Mouse (Mus musculus) intestine, embryonic 14.5 days (tissue): ENCODE results near the gene Sde2. TPM values are rescaled to one million over a fixed set of nuclear protein-coding genes. Genes with fewer than 3 reads are reported as not detected.

Experiments used
- ATAC-seq: fragments of 200-750 bp; cut with Nextera tagmentation; replicated peaks from 2 replicates; pipeline ENCODE4 v1.8.0; 2017; ENCODE audit warnings: low read depth, moderate number of reproducible peaks, moderate TSS enrichment, moderate library complexity; ENCODE audit not compliant: low FRiP score, low TSS enrichment
- DNase-seq: peaks from one replicate; pipeline ENCODE4 v3.0.0-alpha.2; 2018; ENCODE audit warnings: low spot score
- H3K27ac ChIP-seq: fragments of 300-500 bp; sonication (generic); 2 replicates; pipeline ENCODE4 v1.5.1; 2014; ENCODE audit warnings: low read depth, mild to moderate bottlenecking, control low read depth
- H3K27me3 ChIP-seq: fragments of 300-500 bp; sonication (generic); replicated peaks from 2 replicates; pipeline ENCODE4 v1.6.1; 2014; ENCODE audit warnings: low read length, control low read depth; ENCODE audit not compliant: control insufficient read depth, insufficient read depth
- H3K36me3 ChIP-seq: fragments of 300-500 bp; sonication (generic); 2 replicates; pipeline ENCODE4 v1.6.1; 2014; ENCODE audit warnings: low read length, control low read depth; ENCODE audit not compliant: control insufficient read depth, insufficient read depth
- H3K4me1 ChIP-seq: fragments of 300-500 bp; sonication (generic); replicated peaks from 2 replicates; pipeline ENCODE4 v1.6.1; 2014; ENCODE audit warnings: low read length, control low read depth, mixed read lengths; ENCODE audit not compliant: control insufficient read depth, insufficient read depth
- H3K4me2 ChIP-seq: fragments of 300-500 bp; sonication (generic); 2 replicates; pipeline ENCODE4 v1.6.1; 2014; ENCODE audit warnings: low read length
- H3K4me3 ChIP-seq: fragments of 300-500 bp; sonication (generic); 2 replicates; pipeline ENCODE4 v1.5.1; 2014; ENCODE audit warnings: low read depth, low read length, control low read depth, mixed read lengths
- H3K9ac ChIP-seq: fragments of 300-500 bp; sonication (generic); 2 replicates; pipeline ENCODE4 v1.6.1; 2014; ENCODE audit warnings: mild to moderate bottlenecking, low read length
- H3K9me3 ChIP-seq: fragments of 300-500 bp; sonication (generic); 2 replicates; pipeline ENCODE4 v1.6.1; 2016; ENCODE audit warnings: low read length, control low read depth; ENCODE audit not compliant: control insufficient read depth
- WGBS: fragments of 180-500 bp; shearing (Covaris S2); extraction: QIAGEN DNeasy Blood & Tissue Kit; methylation state at CpG from one replicate; pipeline ENCODE4 v1.1.7; 2014; 5-methylcytosine and 5-hydroxymethylcytosine counted together
- polyA plus RNA-seq: library from polyadenylated mRNA; unstranded; fragments of >200 nt; fragmentation: Nextera tagmentation; extraction: Ambion mirVana; gene quantifications from 2 replicates; pipeline ENCODE4 v1.2.1, GENCODE M21; 2014

Gene Sde2
- polyA plus RNA-seq, 1 experiment from 2014 or later, result 31.4 TPM

DNA sequence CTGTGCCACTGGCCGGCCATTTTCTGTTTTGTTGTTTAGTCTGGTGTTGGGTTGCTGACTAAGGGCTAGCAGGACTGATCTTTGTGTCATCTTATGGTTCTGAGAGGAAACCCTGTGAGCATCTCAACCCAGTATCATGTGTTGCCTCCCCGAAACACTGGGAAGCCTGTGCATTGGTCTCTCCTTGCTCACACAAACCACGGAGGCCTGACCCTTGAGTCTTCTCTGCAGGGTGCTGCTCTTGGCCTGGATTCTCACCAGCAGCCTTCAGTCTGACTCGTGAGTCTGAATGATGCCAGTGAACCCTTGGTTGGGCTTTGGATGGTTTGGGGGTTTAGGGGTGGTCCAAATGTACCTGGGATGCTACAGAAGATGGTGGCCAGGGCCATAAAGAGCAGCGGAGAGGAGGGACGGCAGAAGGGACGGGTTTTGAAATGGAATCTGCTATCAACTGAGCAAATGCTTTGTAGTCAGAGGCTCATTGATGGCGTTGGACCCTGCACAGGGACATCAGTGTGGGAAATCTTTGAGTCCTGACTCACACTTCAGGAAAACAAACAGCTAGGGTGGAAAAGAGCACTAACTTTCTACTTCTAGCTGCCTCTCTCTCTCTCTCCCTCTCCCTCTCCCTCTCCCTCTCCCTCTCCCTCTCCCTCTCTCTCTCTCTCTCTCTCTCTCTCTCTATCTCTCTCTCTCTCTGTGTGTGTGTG, 11.6 kb upstream of the Sde2 start:
- Histone ChIP-seq H3K9ac (no peak overlapping the region), H3K27ac (no peak overlapping the region), H3K4me3 (no peak overlapping the region), H3K36me3 (no peaks in the 10 kb centered on the region), H3K4me1 (no peaks in the 10 kb centered on the region), H3K27me3 (no peaks in the 10 kb centered on the region), H3K9me3 (no peaks in the 10 kb centered on the region), H3K4me2 (no peak overlapping the region)
- 71% methylated on average over 8 of the region's 8 CpGs for WGBS
- DNase-seq (no peak), ATAC-seq (no peak)

DNA sequence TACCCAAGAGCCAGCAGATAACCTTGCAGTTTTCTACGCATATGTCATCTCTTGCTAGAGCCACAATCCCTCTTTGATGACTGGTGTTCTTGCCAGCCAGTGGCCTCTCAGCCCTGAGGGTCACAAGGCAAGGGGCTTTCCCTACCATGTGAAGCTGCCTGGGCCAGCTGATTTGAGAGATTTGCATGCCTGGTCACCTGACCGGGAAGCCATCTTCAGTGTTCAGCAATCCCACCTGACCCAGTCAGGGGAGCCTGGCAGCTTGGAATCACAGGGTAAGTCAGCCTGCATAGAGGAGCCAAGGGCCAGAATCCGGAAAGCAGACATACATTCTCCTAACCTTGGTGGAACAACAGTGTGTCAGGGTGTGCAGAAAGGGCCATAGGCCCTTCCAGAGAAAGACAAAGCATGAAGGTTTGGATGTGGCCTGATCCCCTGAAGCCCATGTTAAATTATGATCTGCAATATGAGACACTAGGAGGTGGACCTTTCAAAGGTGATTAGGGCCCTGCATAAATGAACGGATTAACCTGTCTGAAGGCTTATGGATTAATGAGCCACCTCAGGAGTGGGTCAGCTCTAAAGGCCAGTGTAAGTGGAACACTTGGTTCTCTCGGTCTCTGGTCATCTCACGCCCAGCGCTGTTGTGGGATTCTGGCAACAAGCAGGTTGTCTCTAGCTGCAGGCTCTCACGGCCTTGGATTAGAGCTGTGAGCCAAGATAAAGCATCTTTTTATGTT, 9.2 kb upstream of the Sde2 start:
- Histone ChIP-seq H3K9ac (no peak overlapping the region), H3K27me3 (no peaks in the 10 kb centered on the region), H3K36me3 (no peaks in the 10 kb centered on the region), H3K4me3 (no peak overlapping the region), H3K4me1 (no peaks in the 10 kb centered on the region), H3K27ac (no peak overlapping the region), H3K9me3 (no peaks in the 10 kb centered on the region), H3K4me2 (no peak overlapping the region)
- DNase-seq (no peak), ATAC-seq (no peak)
- WGBS, result 80% methylated on average over 8 of the region's 8 CpGs

DNA sequence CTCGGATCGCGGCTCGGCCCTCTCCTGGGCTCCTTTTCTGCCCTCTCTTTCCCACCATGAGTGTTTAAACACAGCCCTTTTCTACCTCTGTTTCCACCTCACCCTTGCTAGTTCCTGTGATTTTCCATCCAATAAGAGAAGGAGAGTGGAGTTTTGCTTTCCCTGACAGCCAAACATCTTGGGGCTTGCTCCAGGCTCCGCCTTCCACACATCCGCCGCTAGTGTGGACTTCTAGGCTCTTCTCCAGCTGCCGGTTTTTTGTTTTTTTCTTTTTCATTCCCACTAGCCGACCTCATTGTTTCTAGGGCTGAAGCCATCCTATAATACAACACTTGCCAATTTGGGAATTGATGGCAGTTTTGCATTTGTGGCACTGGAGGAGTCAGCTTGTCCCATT, 2.8 kb upstream of the Sde2 start:
- Histone ChIP-seq H3K36me3 (no peaks in the 10 kb centered on the region), H3K4me3 (peak overlapping the region; percentile 20), H3K27me3 (no peaks in the 10 kb centered on the region), H3K27ac (peak overlapping the region; percentile 80), H3K4me1 (peaks cover 27% of the 10 kb centered on the region), H3K9ac (peak overlapping the region; percentile 45), H3K4me2 (peak overlapping the region; percentile 55), H3K9me3 (no peaks in the 10 kb centered on the region)
- peak; percentile 65 for DNase-seq
- no peak for ATAC-seq
- WGBS, result 1% methylated on average over 9 of the region's 9 CpGs

DNA sequence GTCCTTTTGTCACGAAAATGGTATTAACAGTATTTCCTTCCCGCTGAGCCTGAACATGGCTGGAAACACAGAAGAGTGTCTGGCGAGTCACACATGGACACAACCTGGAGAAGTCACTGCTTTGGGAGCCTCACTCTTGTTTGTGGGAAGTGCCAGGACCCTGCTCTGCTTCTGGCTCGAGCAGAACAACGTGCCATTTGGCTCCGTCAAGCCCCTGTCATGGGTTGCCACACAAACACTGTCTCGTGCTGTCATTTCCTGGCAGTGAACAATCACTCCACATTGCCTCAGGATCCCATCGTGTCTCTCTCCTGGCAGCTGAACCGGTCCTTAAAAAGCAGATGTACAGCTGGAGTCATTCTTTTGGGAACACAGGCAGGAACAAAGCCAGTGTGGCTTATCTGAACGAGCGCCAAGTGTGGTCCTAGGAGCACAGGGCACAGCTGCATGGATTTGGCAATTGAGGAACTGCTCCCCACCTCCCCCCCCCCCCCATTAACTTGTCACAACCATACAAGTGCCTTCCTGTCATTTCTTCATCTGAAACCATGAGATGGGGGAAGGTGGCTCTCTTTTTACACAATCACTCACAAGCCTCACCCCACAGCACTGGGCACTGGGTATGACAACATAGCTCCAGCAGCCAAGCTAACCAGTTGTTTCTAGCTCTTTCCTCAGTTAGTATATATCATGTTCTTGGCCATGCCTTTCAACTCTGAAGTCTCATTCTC, 2.3 kb upstream of the Sde2 start:
- DNase-seq, result no peak
- peak overlapping the region; percentile 55 for H3K4me2 ChIP-seq
- 23% methylated on average over 11 of the region's 11 CpGs for WGBS

DNA sequence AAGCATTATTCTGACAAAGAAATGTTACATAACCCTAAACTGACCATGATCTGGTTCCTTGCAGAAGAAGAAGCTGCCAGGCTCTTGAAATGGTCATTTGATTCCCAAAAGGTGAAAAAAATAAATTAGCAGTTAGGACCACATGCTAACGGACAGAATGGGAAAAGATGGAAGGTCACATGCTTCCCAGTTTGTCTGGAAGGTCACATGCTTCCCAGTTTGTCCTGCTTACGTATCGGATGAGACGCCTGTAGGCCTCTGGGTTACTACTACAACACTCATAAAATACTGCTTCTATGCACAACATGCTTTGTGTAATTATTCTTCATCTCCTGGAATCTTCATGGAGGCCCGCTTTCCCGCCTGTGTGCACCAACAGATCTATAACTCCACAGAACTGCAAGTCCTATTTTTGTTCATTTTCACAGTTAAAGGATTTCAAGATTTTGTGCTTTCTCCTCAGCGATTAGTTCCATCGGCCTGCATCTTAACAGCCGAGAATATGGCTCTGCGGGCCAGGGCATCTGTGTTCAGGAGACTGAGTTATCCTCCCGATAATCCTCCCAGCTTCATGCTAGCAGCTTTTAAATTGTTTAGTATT, 1.1 kb upstream of the Sde2 start:
- WGBS, result 34% methylated on average over 11 of the region's 11 CpGs
- Histone ChIP-seq H3K4me3 (peak overlapping the region; percentile 90), H3K9me3 (no peaks in the 10 kb centered on the region), H3K4me2 (peak overlapping the region; percentile 61), H3K36me3 (peaks cover 3% of the 10 kb centered on the region; the same call in 1 of the 2 replicates), H3K9ac (peak overlapping the region; percentile 71), H3K4me1 (peaks cover 27% of the 10 kb centered on the region), H3K27me3 (no peaks in the 10 kb centered on the region), H3K27ac (peak overlapping the region; percentile 98)
- ATAC-seq (no peak), DNase-seq (peak; percentile 56)

More for the DNA sequence above, 2.3 kb upstream of the Sde2 start:
- H3K4me3 ChIP-seq, result peak overlapping the region; percentile 20
- no peak for ATAC-seq
- peak overlapping the region; percentile 80 for H3K27ac ChIP-seq
- H3K36me3 ChIP-seq, result no peaks in the 10 kb centered on the region
- peak overlapping the region; percentile 25; the same call in 1 of the 2 replicates for H3K9ac ChIP-seq
- H3K27me3 ChIP-seq, result no peaks in the 10 kb centered on the region
- no peaks in the 10 kb centered on the region for H3K9me3 ChIP-seq
- peaks cover 27% of the 10 kb centered on the region for H3K4me1 ChIP-seq

DNA sequence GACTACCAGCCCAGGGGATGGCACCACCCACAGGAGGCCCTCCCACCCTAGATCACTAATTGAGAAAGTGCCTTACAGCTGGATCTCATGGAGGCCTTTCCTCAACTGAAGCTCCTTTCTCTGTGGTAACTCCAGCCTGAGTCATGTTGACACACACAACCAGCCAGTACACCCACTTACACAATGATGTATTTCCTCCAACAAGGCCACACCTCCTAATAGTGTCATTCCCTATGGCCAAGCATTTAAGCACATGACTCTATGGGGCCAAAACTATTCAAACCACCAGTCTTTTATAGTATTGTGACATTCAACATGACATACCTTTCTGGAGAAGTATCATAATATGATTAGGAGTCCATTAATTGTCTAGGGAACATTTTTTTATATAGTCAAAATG, 7.8 kb downstream of the Sde2 start:
- peaks cover 84% of the 10 kb centered on the region for H3K36me3 ChIP-seq
- no peak overlapping the region for H3K9ac ChIP-seq
- H3K27ac ChIP-seq, result no peak overlapping the region
- ATAC-seq (no peak), DNase-seq (no peak)
- no peak overlapping the region for H3K4me2 ChIP-seq
- no peak overlapping the region for H3K4me3 ChIP-seq
- no peaks in the 10 kb centered on the region for H3K4me1 ChIP-seq
- no peaks in the 10 kb centered on the region for H3K9me3 ChIP-seq
- H3K27me3 ChIP-seq, result no peaks in the 10 kb centered on the region

DNA sequence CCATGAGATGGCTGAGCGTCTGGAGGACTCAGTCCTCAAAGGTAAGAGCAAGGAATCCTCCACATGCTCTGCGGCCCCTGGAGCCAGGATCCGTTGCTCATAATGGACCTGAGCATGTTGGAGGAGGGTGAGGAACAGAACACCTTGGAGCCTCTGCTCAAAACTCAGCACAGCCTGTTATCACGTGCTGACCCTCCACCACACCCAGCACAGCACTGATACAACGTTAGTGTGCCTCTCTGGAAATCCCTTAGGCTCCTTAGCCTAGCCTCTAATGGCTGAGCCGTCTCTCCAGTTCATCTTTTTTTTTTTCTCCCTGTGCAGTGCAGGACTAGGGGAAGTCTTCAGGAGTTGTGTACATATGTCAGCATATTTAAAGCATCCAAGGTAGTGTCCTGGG, 9.1 kb downstream of the Sde2 start:
- WGBS, result 88% methylated on average over 6 of the region's 6 CpGs
- Histone ChIP-seq H3K27me3 (no peaks in the 10 kb centered on the region), H3K4me3 (no peak overlapping the region), H3K9me3 (no peaks in the 10 kb centered on the region), H3K27ac (no peak overlapping the region), H3K4me1 (no peaks in the 10 kb centered on the region), H3K4me2 (no peak overlapping the region), H3K9ac (no peak overlapping the region), H3K36me3 (peaks cover 90% of the 10 kb centered on the region)
- ATAC-seq, result no peak
- no peak for DNase-seq

DNA sequence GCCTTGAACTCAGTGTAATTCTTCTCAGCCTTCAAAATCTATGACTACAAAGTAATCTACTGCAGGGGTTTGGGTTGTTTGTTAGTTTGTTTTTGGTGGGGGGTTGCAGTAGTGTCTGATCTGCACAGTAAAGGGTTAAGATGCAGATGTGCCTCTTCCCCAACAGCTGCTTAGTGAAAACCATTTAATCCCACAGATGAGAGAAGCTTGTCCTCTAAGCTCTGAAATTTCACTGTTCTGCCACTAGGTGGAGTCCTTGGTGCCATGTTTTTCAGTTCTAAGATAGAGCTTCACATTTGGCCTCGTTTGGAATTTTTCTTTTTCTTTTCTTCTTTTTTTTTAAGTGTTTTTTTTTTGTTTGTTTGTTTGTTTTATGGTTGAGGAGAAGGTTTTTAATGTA, 12.7 kb downstream of the Sde2 start:
- peaks cover 88% of the 10 kb centered on the region for H3K36me3 ChIP-seq
- ATAC-seq (no peak), DNase-seq (no peak)
- no peak overlapping the region for H3K4me3 ChIP-seq
- no peak overlapping the region for H3K4me2 ChIP-seq
- WGBS, result 9% methylated on average over 1 of the region's 1 CpGs
- H3K27ac ChIP-seq, result no peak overlapping the region
- no peaks in the 10 kb centered on the region for H3K4me1 ChIP-seq
- no peaks in the 10 kb centered on the region for H3K9me3 ChIP-seq
- no peaks in the 10 kb centered on the region for H3K27me3 ChIP-seq
- no peak overlapping the region for H3K9ac ChIP-seq
